16 mouse cellular contexts compared by ENCODE assay signal in genomic region chr10:67218873-67219565, GRCm38 (mm10).
"Had no signal": no experiment of that assay in that cellular context is flagged by ENCODE, and none has a peak within 500 bp of the region (broad histone marks: within the 10 kb centered on the region; RNA-seq: fewer than 3 reads in every experiment).

No protein-coding gene starts in this region.

- ATAC-seq: liver, postnatal 0 days; lung, postnatal 0 days; midbrain, embryonic 15.5 days had no signal

- DNase-seq: liver, postnatal 0 days; lung, adult 2 months; lung, postnatal 14 days; lung, postnatal 36 days; right cerebral cortex, postnatal 14 days; spleen, adult 18-20 months; thymus, adult 18-20 months; thymus, postnatal 14 days; thymus, postnatal 36 days had no signal

- H3K4me3 ChIP-seq: lung, embryonic 15.5 days; megakaryocyte, embryonic 14.5 days; midbrain, embryonic 12.5 days; midbrain, embryonic 15.5 days; neural tube, embryonic 12.5 days had no signal

- H3K9me3 ChIP-seq: lung, embryonic 15.5 days; megakaryocyte, embryonic 14.5 days; midbrain, embryonic 12.5 days; midbrain, embryonic 15.5 days; neural tube, embryonic 12.5 days had no signal

- H3K4me2 ChIP-seq: lung, embryonic 15.5 days; midbrain, embryonic 12.5 days; midbrain, embryonic 15.5 days; neural tube, embryonic 12.5 days had no signal

- H3K4me1 ChIP-seq: neural tube, embryonic 12.5 days had no signal

- H3K9ac ChIP-seq: liver, postnatal 0 days; lung, embryonic 15.5 days; midbrain, embryonic 12.5 days; midbrain, embryonic 15.5 days; neural tube, embryonic 12.5 days had no signal

- H3K27me3 ChIP-seq: lung, embryonic 15.5 days; megakaryocyte, embryonic 14.5 days; midbrain, embryonic 12.5 days; midbrain, embryonic 15.5 days; neural tube, embryonic 12.5 days had no signal

- H3K27ac ChIP-seq: lung, embryonic 15.5 days; macrophage; midbrain, embryonic 12.5 days; midbrain, embryonic 15.5 days; neural tube, embryonic 12.5 days had no signal
